Mouse (Mus musculus): ENCODE measurements at regions not wholly inside any gene's neighbourhood (a gene's known extent, or its start where the extent isn't known, plus 50 kb on each side); places are given as distances from the start of the nearest gene placed in this dataset.
"Not testable (repeated sequence)": the region's sequence is repeated elsewhere in the genome, so short reads cannot be mapped to it uniquely, and the experiment has no call there.

GRCm38 (mm10) chr12:117327086-117327485 lies 189.2 kb upstream of the Rapgef5 start:
- DNase-seq (ENCODE audit: low spot score in 2 of 2), result not testable (repeated sequence)

- no peak for DNase-seq (ENCODE audit: low spot score in 2 of 2)
Observed at GRCm38 (mm10) chr12:117330418-117330817, 185.9 kb upstream of the Rapgef5 start.

GRCm38 (mm10) chr12:117336856-117337255 lies 179.4 kb upstream of the Rapgef5 start:
- DNase-seq (ENCODE audit: low spot score in 2 of 2), result no peak

GRCm38 (mm10) chr12:117342321-117342720 lies 174.0 kb upstream of the Rapgef5 start:
- no peak for DNase-seq (ENCODE audit: low spot score in 2 of 2)

- no peak for DNase-seq (ENCODE audit: low spot score in 2 of 2)
Observed at GRCm38 (mm10) chr12:117343121-117343520, 173.2 kb upstream of the Rapgef5 start.

GRCm38 (mm10) chr12:117343605-117344004 lies 172.7 kb upstream of the Rapgef5 start:
- not testable (repeated sequence) for DNase-seq (ENCODE audit: low spot score in 2 of 2)

DNA sequence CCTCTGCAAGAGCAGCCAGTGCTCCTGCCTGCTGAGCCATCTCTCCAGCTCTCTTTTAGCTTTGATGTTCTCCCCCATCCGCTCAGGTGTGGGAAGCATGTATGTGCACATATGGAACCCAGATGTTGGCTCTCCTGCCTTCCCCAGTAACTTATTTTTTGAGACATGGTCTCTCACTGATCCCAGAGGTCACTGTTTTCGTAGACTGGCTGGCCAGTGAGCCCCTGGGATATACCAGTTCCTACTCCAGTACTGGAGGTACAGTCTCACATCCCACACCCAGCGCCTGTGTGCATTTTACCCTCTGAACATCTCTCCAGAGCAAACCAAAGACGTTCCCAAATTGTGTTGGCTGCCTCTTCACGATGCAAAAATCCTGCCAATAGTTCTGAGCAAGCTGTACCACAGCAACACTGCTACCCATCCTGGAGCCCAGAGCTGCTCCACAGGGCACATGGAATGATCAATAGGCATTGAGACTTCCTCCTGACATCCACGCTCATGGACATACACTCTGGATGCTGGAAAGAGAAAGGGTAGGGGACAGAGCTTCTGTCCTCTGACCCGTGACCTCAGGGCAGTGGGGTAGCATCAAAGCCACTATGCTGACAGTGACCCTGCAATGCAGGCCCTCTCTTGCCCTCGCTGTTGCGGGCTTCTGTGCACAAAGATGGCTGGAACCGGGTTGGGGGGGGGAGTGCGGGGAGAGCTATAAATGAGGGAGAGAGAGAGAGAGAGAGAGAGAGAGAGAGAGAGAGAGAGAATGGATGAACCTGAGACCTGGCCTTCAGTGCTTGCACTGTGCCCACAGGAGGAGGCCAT lies 171.8 kb upstream of the Rapgef5 start:
- peak; percentile 45 to 65 for DNase-seq (ENCODE audit: low spot score in 2 of 2)

GRCm38 (mm10) chr12:117345088-117345977 lies 170.9 kb upstream of the Rapgef5 start:
- peak; percentile 78 to 89 for DNase-seq (ENCODE audit: low spot score in 2 of 2)

GRCm38 (mm10) chr12:117346091-117346490 lies 170.2 kb upstream of the Rapgef5 start:
- no peak for DNase-seq (ENCODE audit: low spot score in 2 of 2)

DNA sequence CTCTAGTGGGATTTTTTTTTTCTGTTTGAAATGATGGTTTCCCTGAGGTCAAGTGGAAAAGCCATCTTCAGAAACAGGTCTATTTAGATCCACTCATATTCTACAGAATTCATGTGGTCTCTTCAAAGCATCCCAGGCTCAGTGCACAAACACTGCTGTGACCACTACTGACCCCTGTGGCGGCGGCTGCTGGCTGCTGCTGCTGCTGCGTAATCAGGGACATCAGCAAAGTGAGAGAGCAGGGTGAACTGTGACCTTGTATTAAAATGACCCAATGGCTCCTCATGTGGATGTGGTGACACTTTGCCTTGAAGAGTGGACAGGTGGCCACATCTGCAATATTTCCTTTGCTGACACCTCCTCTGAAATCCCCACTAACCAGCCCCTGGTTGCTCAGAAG lies 169.1 kb upstream of the Rapgef5 start:
- no peak for DNase-seq (ENCODE audit: low spot score in 2 of 2)

- DNase-seq (ENCODE audit: low spot score in 2 of 2), result no peak
Observed at GRCm38 (mm10) chr12:117348516-117348915, 167.8 kb upstream of the Rapgef5 start.

- DNase-seq (ENCODE audit: low spot score in 2 of 2), result no peak
Observed at GRCm38 (mm10) chr12:117351900-117352299, 164.4 kb upstream of the Rapgef5 start.

DNA sequence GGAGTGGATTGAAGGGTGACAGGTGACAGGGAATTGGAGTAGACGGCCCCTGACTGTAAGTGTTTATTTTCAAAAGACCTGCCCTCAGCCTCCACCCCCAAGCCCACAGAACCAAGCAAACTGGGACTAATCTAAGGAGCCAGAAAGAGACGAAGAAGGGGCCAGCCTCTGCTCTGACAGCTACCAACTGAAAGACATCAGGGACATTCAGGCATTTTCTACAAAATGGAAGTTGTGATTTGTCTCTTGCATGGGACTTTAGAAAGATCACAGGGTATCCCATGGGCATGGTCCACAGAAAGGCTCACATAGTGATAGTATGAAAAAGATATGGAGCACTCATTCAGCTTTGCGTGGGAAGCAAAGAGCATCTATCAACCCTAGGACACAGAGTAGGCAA lies 163.8 kb upstream of the Rapgef5 start:
- DNase-seq (ENCODE audit: low spot score in 2 of 2), result no peak

GRCm38 (mm10) chr12:117352938-117353337 lies 163.3 kb upstream of the Rapgef5 start:
- no peak for DNase-seq (ENCODE audit: low spot score in 2 of 2)

DNA sequence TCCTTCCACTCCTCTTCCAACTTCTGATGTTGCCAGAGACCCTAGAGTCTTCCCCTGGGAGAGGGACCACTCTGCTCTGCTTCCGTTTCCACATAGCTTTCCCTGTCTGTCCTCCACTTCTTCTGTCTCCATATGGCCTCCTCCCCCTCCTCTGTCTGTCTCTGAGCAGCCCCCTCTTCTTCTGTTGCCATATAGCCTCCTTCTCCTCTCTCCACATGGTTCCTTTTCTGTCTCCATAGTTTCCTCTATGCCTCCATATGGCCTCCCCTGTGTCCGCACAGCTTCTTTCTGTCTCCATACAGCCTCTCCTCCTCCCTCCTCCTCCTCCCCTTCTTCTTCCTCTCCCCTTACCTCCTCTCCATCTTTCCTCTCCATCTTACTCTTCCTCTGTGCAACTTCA lies 158.5 kb upstream of the Rapgef5 start:
- DNase-seq (ENCODE audit: low spot score in 2 of 2), result peak; percentile 36 to 56

DNA sequence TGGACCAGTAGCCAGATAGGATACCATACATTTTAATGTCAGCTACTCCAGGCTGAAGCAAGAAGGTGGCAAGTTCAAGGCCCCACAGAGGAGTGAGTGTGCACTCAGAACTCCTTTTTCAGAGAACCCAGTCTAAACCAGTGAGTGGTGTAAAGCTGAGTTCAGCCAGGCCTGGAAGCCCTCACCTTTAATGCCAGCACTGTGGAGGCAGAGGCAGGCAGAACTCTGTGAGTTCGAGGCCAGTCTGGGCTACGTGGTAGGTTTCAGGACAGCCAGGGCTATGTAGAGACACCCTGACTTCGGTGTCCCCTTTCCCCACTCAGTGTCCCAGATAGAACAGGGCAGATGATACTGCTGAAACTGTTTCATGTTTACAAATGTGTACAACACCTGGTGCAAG lies 157.4 kb upstream of the Rapgef5 start:
- DNase-seq (ENCODE audit: low spot score in 2 of 2), result no peak

DNA sequence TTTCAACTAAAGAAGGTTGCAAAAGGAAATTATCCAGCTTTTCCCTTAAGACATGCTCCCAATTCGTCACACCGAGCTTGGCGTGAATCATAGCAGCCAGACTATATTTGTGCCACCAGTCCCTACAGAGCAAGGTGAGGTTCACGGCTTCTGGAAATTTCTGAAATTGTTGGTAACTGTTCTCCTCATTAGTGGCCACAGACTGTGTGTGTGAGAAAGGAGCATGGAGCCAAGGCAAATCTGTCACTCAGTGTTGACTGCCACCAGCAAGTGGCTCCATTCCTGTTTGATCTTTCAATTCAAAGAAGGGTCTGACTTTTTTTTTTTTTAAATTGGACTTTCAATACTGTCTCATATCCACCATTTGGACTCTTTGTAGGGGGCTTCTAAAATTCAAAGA lies 156.1 kb upstream of the Rapgef5 start:
- no peak for DNase-seq (ENCODE audit: low spot score in 2 of 2)

- no peak for DNase-seq (ENCODE audit: low spot score in 2 of 2)
Observed at GRCm38 (mm10) chr12:117361826-117362225, 154.5 kb upstream of the Rapgef5 start.

GRCm38 (mm10) chr12:117363457-117363856 lies 152.8 kb upstream of the Rapgef5 start:
- DNase-seq (ENCODE audit: low spot score in 2 of 2), result not testable (repeated sequence)

GRCm38 (mm10) chr12:117365181-117365580 lies 151.1 kb upstream of the Rapgef5 start:
- no peak for DNase-seq (ENCODE audit: low spot score in 2 of 2)

GRCm38 (mm10) chr12:117365876-117366275 lies 150.4 kb upstream of the Rapgef5 start:
- DNase-seq (ENCODE audit: low spot score in 2 of 2), result no peak

DNA sequence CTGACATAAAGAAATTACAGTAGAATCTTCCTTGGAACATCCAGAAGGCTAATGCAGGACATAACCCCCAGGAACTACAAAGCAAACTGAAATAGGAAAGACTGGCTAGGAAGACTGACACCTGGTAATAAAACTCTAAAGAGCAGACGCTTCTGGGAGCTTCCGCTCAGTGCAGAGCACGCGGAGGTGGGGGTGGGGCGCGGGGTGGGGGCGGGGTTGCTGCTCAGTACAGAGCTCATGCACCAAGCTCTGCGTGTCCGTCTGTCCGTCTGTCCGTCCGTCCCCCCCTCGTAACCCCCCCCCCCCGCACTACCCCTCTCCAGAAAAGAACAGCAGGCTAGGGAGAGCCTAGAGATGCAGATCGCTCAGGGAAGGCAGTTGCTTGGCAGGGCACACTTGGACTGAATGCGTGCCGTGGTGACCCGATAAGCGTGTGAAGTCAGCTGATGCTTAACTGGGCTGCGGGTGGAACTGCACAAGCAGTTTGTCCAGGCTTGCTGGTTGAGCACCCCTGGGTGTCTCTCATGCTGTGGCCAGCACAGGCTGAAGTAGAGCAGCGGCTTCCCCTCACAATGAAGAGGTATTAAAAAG lies 137.9 kb upstream of the Rapgef5 start:
- DNase-seq (ENCODE audit: low spot score in 2 of 2), result no peak
